Mouse (Mus musculus) CH12.LX (cell line): Measurements from ENCODE around the gene Cpne5. TPM values are rescaled to one million over a fixed set of nuclear protein-coding genes. Genes with fewer than 3 reads are reported as not detected.

ENCODE experiments used
- DNase-seq: peaks from one replicate; pipeline ENCODE4 v3.0.0-alpha.2; 2013; ENCODE audit errors: extremely low read depth
- H3K27ac ChIP-seq: 2 replicates; pipeline ENCODE4 v1.5.1; 2012; ENCODE audit warnings: low read depth, mild to moderate bottlenecking, control low read depth, moderate library complexity; ENCODE audit not compliant: insufficient read depth
- H3K27me3 ChIP-seq: replicated peaks from 2 replicates; pipeline ENCODE3; 2012; ENCODE audit warnings: inconsistent platforms
- H3K36me3 ChIP-seq, 2 experiments: replicated peaks in 1 of 2; 2 replicates each; pipeline versions ENCODE3 to v1.6.1; 2012; ENCODE audit warnings: inconsistent platforms in 1 of 2, low read length in 1 of 2, mild to moderate bottlenecking in 1 of 2, mixed read lengths in 1 of 2, moderate library complexity in 1 of 2; ENCODE audit not compliant: control insufficient read depth in 1 of 2, insufficient read depth in 1 of 2
- H3K4me1 ChIP-seq, 2 experiments: 2 replicates each; pipeline ENCODE4 v1.6.1; 2012; ENCODE audit warnings: inconsistent platforms in 1 of 2, moderate library complexity in 1 of 2; ENCODE audit not compliant: insufficient read depth in 2 of 2, control insufficient read depth in 1 of 2
- H3K4me2 ChIP-seq: 2 replicates; pipeline ENCODE4 v1.6.1; 2012; ENCODE audit warnings: low read depth, mild to moderate bottlenecking, control low read depth; ENCODE audit not compliant: poor library complexity, insufficient read depth, severe bottlenecking
- H3K4me3 ChIP-seq, 3 experiments: fragments of 150-350 bp in 1 of 3; sonication (generic) in 1 of 3; replicated peaks in 1 of 3; 2 replicates each; pipeline versions ENCODE3 to v1.5.1; 2011 to 2012; ENCODE audit warnings: low read depth in 2 of 3, low read length in 2 of 3, mild to moderate bottlenecking in 2 of 3, moderate library complexity in 2 of 3, control low read depth in 1 of 3, improper control_type of control experiment in 1 of 3, inconsistent platforms in 1 of 3, mixed read lengths in 1 of 3; ENCODE audit not compliant: poor library complexity in 1 of 3
- H3K79me2 ChIP-seq: replicated peaks from 2 replicates; pipeline ENCODE4 v1.6.1; 2012; ENCODE audit warnings: mild to moderate bottlenecking, moderate library complexity; ENCODE audit not compliant: control insufficient read depth, poor library complexity, insufficient read depth, severe bottlenecking; ENCODE audit errors: extremely low read depth
- H3K9ac ChIP-seq: 2 replicates; pipeline ENCODE4 v1.6.1; 2012; ENCODE audit warnings: low read depth, mild to moderate bottlenecking, control low read depth, moderate library complexity; ENCODE audit not compliant: insufficient read depth
- H3K9me3 ChIP-seq: replicated peaks from 2 replicates; pipeline ENCODE3; 2012; ENCODE audit warnings: low read length, inconsistent platforms, mixed read lengths
- BHLHE40 ChIP-seq: IDR thresholded peaks from 2 replicates; pipeline ENCODE4 v1.6.1; 2011; ENCODE audit warnings: mild to moderate bottlenecking, low read depth, low read length, improper control_type of control experiment
- CHD1 ChIP-seq: IDR thresholded peaks from 2 replicates; pipeline ENCODE4 v1.6.1; 2012; ENCODE audit warnings: low read depth, low read length, improper control_type of control experiment, inconsistent platforms
- CHD2 ChIP-seq: IDR thresholded peaks from 2 replicates; pipeline ENCODE4 v1.6.1; 2011; ENCODE audit warnings: low read length, improper control_type of control experiment
- ELF1 ChIP-seq: IDR thresholded peaks from 2 replicates; pipeline ENCODE4 v1.6.1; 2014; ENCODE audit warnings: low read depth, mild to moderate bottlenecking, inconsistent platforms, low read length, improper control_type of control experiment
- EP300 ChIP-seq: IDR thresholded peaks from 2 replicates; pipeline ENCODE4 v1.6.1; 2011; ENCODE audit warnings: low read length, improper control_type of control experiment
- IRF4 ChIP-seq: IDR thresholded peaks from 2 replicates; pipeline ENCODE4 v1.6.1; 2014; ENCODE audit warnings: low read depth, mild to moderate bottlenecking, inconsistent platforms, low read length, improper control_type of control experiment
- JUN ChIP-seq: IDR thresholded peaks from 2 replicates; pipeline ENCODE4 v1.6.1; 2011; ENCODE audit warnings: low read depth, mild to moderate bottlenecking, low read length, improper control_type of control experiment, moderate library complexity; ENCODE audit not compliant: insufficient read depth
- KAT2A ChIP-seq: IDR thresholded peaks from 2 replicates; pipeline ENCODE4 v1.6.1; 2012; ENCODE audit warnings: low read length, improper control_type of control experiment, inconsistent platforms; ENCODE audit not compliant: insufficient replicate concordance
- MAFK ChIP-seq: IDR thresholded peaks from 2 replicates; pipeline ENCODE4 v1.6.1; 2011; ENCODE audit warnings: low read length, improper control_type of control experiment; ENCODE audit not compliant: insufficient replicate concordance
- MAZ ChIP-seq: IDR thresholded peaks from 2 replicates; pipeline ENCODE4 v1.6.1; 2012; ENCODE audit warnings: low read depth, mild to moderate bottlenecking, inconsistent platforms, low read length, improper control_type of control experiment, moderate library complexity
- MEF2A ChIP-seq: IDR thresholded peaks from 2 replicates; pipeline ENCODE4 v1.6.1; 2014; ENCODE audit warnings: low read depth, mild to moderate bottlenecking, inconsistent platforms, low read length, improper control_type of control experiment, borderline replicate concordance
- MXI1 ChIP-seq: IDR thresholded peaks from 2 replicates; pipeline ENCODE4 v1.6.1; 2011; ENCODE audit warnings: mild to moderate bottlenecking, low read depth, low read length, improper control_type of control experiment
- MYC ChIP-seq: IDR thresholded peaks from 2 replicates; pipeline ENCODE4 v1.6.1; 2011; ENCODE audit warnings: low read depth, mild to moderate bottlenecking, improper control_type of control experiment, low read length
- NELFE ChIP-seq: IDR thresholded peaks from 2 replicates; pipeline ENCODE4 v1.6.1; 2011; ENCODE audit warnings: low read depth, low read length, improper control_type of control experiment
- POLR2A ChIP-seq: IDR thresholded peaks from 2 replicates; pipeline ENCODE4 v1.6.1; 2011; ENCODE audit warnings: low read depth, mild to moderate bottlenecking, improper control_type of control experiment, low read length
- POLR2AphosphoS2 ChIP-seq: IDR thresholded peaks from 2 replicates; pipeline ENCODE4 v1.6.1; 2011; ENCODE audit warnings: low read depth, low read length, improper control_type of control experiment
- RAD21 ChIP-seq: IDR thresholded peaks from 2 replicates; pipeline ENCODE4 v1.6.1; 2011; ENCODE audit warnings: low read depth, mild to moderate bottlenecking, low read length, improper control_type of control experiment, moderate library complexity
- RCOR1 ChIP-seq: conservative IDR thresholded peaks from 2 replicates; pipeline ENCODE4 v1.6.1; 2012; ENCODE audit warnings: low read depth, mild to moderate bottlenecking, inconsistent platforms, low read length, improper control_type of control experiment
- SMC3 ChIP-seq: IDR thresholded peaks from 2 replicates; pipeline ENCODE4 v1.6.1; 2011; ENCODE audit warnings: low read depth, low read length, improper control_type of control experiment
- TBP ChIP-seq: conservative IDR thresholded peaks from 2 replicates; pipeline ENCODE4 v1.6.1; 2011; ENCODE audit warnings: low read depth, low read length, improper control_type of control experiment
- UBTF ChIP-seq: IDR thresholded peaks from 2 replicates; pipeline ENCODE4 v1.6.1; 2012; ENCODE audit warnings: low read depth, mild to moderate bottlenecking, inconsistent platforms, low read length, improper control_type of control experiment, moderate library complexity
- USF1 ChIP-seq: IDR thresholded peaks from 2 replicates; pipeline ENCODE4 v1.6.1; 2014; ENCODE audit warnings: low read depth, mild to moderate bottlenecking, inconsistent platforms, low read length, improper control_type of control experiment
- ZKSCAN1 ChIP-seq: IDR thresholded peaks from 2 replicates; pipeline ENCODE4 v1.6.1; 2012; ENCODE audit warnings: low read depth, inconsistent platforms, low read length, improper control_type of control experiment, borderline replicate concordance
- ZMIZ1 ChIP-seq: IDR thresholded peaks from 2 replicates; pipeline ENCODE4 v1.6.1; 2012; ENCODE audit warnings: low read depth, mild to moderate bottlenecking, inconsistent platforms, low read length, improper control_type of control experiment
- ZNF384 ChIP-seq: IDR thresholded peaks from 2 replicates; pipeline ENCODE4 v1.6.1; 2012; ENCODE audit warnings: low read depth, low read length, improper control_type of control experiment, inconsistent platforms
- dilution Hi-C: fragments of 300-500 bp; cut with MboI; formaldehyde crosslinking; loops from 2 replicates; pipeline ENCODE4 v1.14.3; 2020; ENCODE audit warnings: low sequenced_read_pairs; ENCODE audit not compliant: extremely low pct_unique_long_range_greater_than_20kb, extremely low pct_ligation_motif_present
- in situ Hi-C: fragments of 300-500 bp; cut with MboI; formaldehyde crosslinking; loops from 3 replicates; pipeline ENCODE4 v1.14.3; 2019; ENCODE audit warnings: low sequenced_read_pairs, low pct_ligation_motif_present, low pct_unique_long_range_greater_than_20kb, mixed read lengths
- polyA plus RNA-seq: library from polyadenylated mRNA; unstranded; fragments of >175 nt; gene quantifications from 2 replicates; pipeline ENCODE4 v1.2.1, GENCODE M21; 2012; ENCODE audit warnings: low read depth; ENCODE audit not compliant: insufficient read length
- total RNA-seq, 2 experiments: library from RNA; depleted of rRNA; stranded (reverse); fragments of 300-350 nt in 1 of 2; fragments of >200 nt in 1 of 2; gene quantifications; 2 replicates each; pipeline ENCODE4 v1.2.3; 2012 to 2014

Cpne5 gene
- total and polyA plus RNA-seq, 3 experiments, result 0.68 to 1.9 (median 1.3) TPM

DNA sequence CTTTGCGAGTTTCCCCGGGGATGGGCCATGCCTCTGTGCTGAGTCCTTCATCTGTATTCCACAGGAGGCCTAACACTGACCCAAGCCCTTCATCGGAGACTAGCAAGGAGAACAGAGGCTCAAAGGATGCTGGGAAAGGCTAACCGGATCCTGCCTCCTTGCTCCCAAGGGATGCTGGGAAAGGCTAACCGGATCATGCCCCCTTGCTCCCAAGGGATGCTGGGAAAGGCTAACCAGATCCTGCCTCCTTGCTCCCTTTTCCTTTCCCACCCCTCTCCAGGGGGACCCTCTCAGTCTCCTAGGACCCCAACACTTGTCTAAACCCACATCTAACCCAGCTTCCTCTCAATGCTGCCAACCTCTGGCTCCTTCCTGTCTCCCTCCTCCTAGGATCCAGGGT is 78.6 kb downstream of the Cpne5 start:
- DNase-seq, result no peak
- H3K27me3 ChIP-seq, result no peaks in the 10 kb centered on the region
- H3K36me3 ChIP-seq, result no peaks in the 10 kb centered on the region
- TF ChIP-seq POLR2AphosphoS2, result no peak
- no peak for TF ChIP-seq ELF1
- TF ChIP-seq IRF4, result no peak
- TF ChIP-seq ZMIZ1, result no peak
- no peak for TF ChIP-seq ZKSCAN1
- TF ChIP-seq BHLHE40, result no peak
- no peak for TF ChIP-seq UBTF
- TF ChIP-seq EP300, result no peak
- TF ChIP-seq RAD21, result no peak
- TF ChIP-seq SMC3, result no peak
- TF ChIP-seq JUN, result no peak
- TF ChIP-seq CHD1, result no peak
- no peak for TF ChIP-seq CHD2
- TF ChIP-seq ZNF384, result no peak
- TF ChIP-seq KAT2A, result no peak
- no peak for TF ChIP-seq MAZ
- no peak for TF ChIP-seq NELFE
- TF ChIP-seq MAFK, result no peak
- no peaks in the 10 kb centered on the region for H3K79me2 ChIP-seq
- H3K4me3 ChIP-seq, result no peak overlapping the region
- peaks cover 15 to 37% of the 10 kb centered on the region in 2 experiments for H3K4me1 ChIP-seq
- dilution Hi-C loops, result no loop called here
- H3K27ac ChIP-seq, result no peak overlapping the region
- H3K9me3 ChIP-seq, result peaks cover 14% of the 10 kb centered on the region
- in situ Hi-C loops, result no loop called here
- no peak overlapping the region for H3K4me2 ChIP-seq
- no peak overlapping the region for H3K9ac ChIP-seq

DNA sequence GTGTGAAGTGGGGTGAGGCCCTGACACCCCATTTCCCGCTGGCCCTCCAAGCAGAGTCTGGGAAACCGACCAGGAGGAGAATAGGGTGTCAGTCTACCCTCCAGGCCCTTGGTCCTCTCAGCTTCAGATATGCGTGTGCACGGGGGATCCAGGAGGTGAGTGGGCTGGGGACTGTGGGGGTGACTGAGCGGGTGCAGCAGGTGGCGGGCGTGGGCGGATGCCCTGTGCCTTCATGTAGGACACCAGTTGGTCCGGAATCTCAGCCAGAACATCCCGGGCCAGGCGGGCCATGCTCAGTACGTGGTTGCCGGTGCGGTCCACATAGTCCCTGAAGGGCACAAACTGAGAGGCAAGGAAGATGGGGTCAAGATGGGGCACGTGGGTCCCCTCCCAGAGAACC is 79.1 kb downstream of the Cpne5 start:
- no peak overlapping the region for H3K4me3 ChIP-seq
- H3K9ac ChIP-seq, result no peak overlapping the region
- H3K79me2 ChIP-seq, result no peaks in the 10 kb centered on the region
- H3K4me2 ChIP-seq, result no peak overlapping the region
- H3K4me1 ChIP-seq, result peaks cover 13 to 33% of the 10 kb centered on the region in 2 experiments
- H3K36me3 ChIP-seq, result no peaks in the 10 kb centered on the region
- no peaks in the 10 kb centered on the region for H3K27me3 ChIP-seq
- dilution Hi-C loops, result no loop called here
- peaks cover 14% of the 10 kb centered on the region for H3K9me3 ChIP-seq
- TF ChIP-seq ZKSCAN1 (no peak), MAZ (no peak), POLR2A (no peak), TBP (no peak), MYC (no peak), UBTF (no peak), JUN (no peak), MEF2A (no peak), USF1 (no peak), RCOR1 (no peak), MXI1 (no peak), CHD2 (no peak), BHLHE40 (no peak), NELFE (no peak)
- no peak for DNase-seq
- in situ Hi-C loops, result no loop called here
- no peak overlapping the region for H3K27ac ChIP-seq
